Mouse (Mus musculus): ENCODE data around the gene Pdcd5.

DNA sequence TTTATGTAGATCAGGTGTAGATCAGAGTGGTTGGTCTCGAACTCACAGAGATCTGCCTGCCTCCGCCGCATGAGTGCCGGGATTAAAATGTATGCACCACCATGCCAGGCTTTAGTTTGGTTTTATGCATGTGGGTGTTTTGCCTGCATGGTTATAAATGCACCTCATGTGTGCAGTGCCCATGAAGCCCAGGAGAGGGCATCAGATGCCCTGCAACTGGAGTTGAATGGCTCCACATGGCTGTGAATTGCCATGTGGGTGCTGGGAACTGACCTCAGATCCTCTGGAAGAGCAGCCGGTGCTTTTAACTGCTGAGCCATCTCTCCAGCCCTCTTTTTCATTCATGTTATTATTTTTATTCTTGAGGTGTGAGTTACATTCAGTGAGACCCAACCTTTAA lies 21.3 kb downstream of the Pdcd5 start:
- TF ChIP-seq CTCF (IDR thresholded peaks at IDR 0.05; ENCODE audit: insufficient read depth, low read depth, low read length) = no peak
- TF ChIP-seq POLR2A (IDR thresholded peaks at IDR 0.05; ENCODE audit: insufficient read depth, low read depth, low read length) = no peak

Data from olfactory bulb, adult 2 months (tissue).